Comparison of ENCODE assay signal across 8 mouse cellular contexts in the genomic region with DNA sequence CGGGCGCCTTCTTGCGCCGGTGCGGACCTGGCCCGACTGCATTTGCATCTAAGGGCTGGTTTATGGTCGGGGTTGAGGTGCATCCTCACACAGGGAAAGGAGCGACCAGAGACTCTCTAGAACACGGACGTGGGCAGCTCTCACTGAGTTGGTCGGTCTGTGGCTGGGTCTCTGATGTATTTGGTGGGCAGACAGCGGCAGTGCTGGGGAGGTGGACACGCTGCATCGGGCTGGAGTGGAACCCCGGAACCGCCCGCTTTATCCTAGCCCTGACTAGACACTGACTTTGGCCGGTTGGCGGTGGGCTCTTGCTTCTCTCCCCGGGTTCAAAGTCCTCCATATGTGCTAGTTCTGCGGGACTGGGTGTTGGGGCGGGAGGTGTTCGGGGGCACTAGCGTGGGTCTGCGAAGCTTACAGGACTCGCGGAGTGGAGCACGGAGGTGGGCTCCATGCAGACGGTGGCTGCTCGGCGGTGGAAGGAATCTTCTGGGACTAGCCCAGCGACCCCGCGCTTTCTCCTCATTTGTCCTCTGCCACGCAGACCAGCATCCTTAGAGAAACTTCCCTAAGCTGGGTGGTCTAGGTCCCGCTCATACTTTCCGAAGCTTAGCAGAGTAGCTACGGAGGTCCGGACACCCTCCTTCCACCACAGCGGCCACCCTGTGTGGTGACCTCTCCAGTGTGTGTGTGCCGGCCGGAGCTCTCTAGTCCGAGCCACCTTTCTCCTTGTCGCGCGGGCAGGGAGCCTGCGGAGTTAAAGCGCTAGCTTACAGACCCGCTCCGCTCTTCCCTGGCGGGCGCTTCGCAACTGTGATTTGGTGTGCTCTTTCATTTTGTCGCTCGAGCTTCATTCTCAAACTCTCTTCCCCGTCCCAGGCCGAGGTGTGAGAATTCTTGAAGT. TPM values are rescaled to one million over a fixed set of nuclear protein-coding genes. Genes with fewer than 3 reads are reported as not detected.
DNase-seq lines count a peak whose midpoint lies in the region; ATAC-seq and TF ChIP-seq lines count a peak whose summit lies in the region.

No protein-coding gene starts in this region.

- H3K4me2 ChIP-seq in kidney, embryonic 15.5 days, result peak overlapping the region; percentile 94
- H3K4me2 ChIP-seq in lung, postnatal 0 days (replicated peaks; ENCODE audit: low read depth, low read length), result peak overlapping the region; percentile 87
- peak overlapping the region; percentile 96 for H3K4me2 ChIP-seq in neural tube, embryonic 15.5 days

- no peak for TF ChIP-seq EP300 in lung, postnatal 0 days (IDR thresholded peaks at IDR 0.05)

- no peaks in the 10 kb centered on the region for H3K36me3 ChIP-seq in kidney, embryonic 15.5 days
- H3K36me3 ChIP-seq in lung, postnatal 0 days (ENCODE audit: insufficient read depth, low read length), result no peaks in the 10 kb centered on the region
- no peaks in the 10 kb centered on the region for H3K36me3 ChIP-seq in neural tube, embryonic 15.5 days

- peak; percentile 64 for ATAC-seq in kidney, embryonic 15.5 days (replicated peaks; ENCODE audit: low FRiP score)
- ATAC-seq in lung, postnatal 0 days, result peak; percentile 30
- ATAC-seq in neural tube, embryonic 15.5 days (ENCODE audit: low FRiP score), result peak; percentile 47

- H3K27ac ChIP-seq in kidney, embryonic 15.5 days, result no peak overlapping the region
- H3K27ac ChIP-seq in lung, postnatal 0 days (ENCODE audit: low read length), result peak overlapping the region; percentile 51
- H3K27ac ChIP-seq in neural tube, embryonic 15.5 days (replicated peaks), result peak overlapping the region; percentile 54

- peak; percentile 4 to 10 for DNase-seq in left cerebral cortex, adult 18-20 months (ENCODE audit: low spot score in 2 of 2)
- DNase-seq in left cerebral cortex, adult 8-10 months (ENCODE audit: low spot score in 2 of 2), result no peak
- peak; percentile 66 for DNase-seq in brain, embryonic 14.5 days (ENCODE audit: low read depth)
- DNase-seq in heart, adult 9 months (ENCODE audit: low spot score in 2 of 2), result peak; percentile 2 to 4
- peak; percentile 50 for DNase-seq in lung, postnatal 0 days (ENCODE audit: low spot score)
- peak; percentile 4 for DNase-seq in urinary bladder, postnatal 25 days (ENCODE audit: low spot score)

- peak overlapping the region; percentile 62 for H3K4me3 ChIP-seq in kidney, embryonic 15.5 days (replicated peaks)
- H3K4me3 ChIP-seq in lung, postnatal 0 days (ENCODE audit: low read depth, low read length), result peak overlapping the region; percentile 65
- H3K4me3 ChIP-seq in neural tube, embryonic 15.5 days (replicated peaks), result peak overlapping the region; percentile 68

- peaks cover 25% of the 10 kb centered on the region for H3K4me1 ChIP-seq in kidney, embryonic 15.5 days
- H3K4me1 ChIP-seq in lung, postnatal 0 days (ENCODE audit: insufficient read depth, low read depth, low read length), result no peaks in the 10 kb centered on the region
- H3K4me1 ChIP-seq in neural tube, embryonic 15.5 days, result peaks cover 26% of the 10 kb centered on the region

- peak overlapping the region; percentile 55 for H3K9ac ChIP-seq in kidney, embryonic 15.5 days
- peak overlapping the region; percentile 44 for H3K9ac ChIP-seq in lung, postnatal 0 days (replicated peaks; ENCODE audit: low read depth)
- H3K9ac ChIP-seq in neural tube, embryonic 15.5 days (replicated peaks), result peak overlapping the region; percentile 64

- TF ChIP-seq CTCF in brain, embryonic 14.5 days (IDR thresholded peaks at IDR 0.05; ENCODE audit: borderline replicate concordance, extremely low read depth, insufficient read depth, insufficient read length), result no peak
- no peak for TF ChIP-seq CTCF in lung, postnatal 0 days (IDR thresholded peaks at IDR 0.05)

- peaks cover 25% of the 10 kb centered on the region for H3K27me3 ChIP-seq in kidney, embryonic 15.5 days
- H3K27me3 ChIP-seq in lung, postnatal 0 days (replicated peaks; ENCODE audit: insufficient read depth, low read length), result no peaks in the 10 kb centered on the region
- H3K27me3 ChIP-seq in neural tube, embryonic 15.5 days (replicated peaks), result no peaks in the 10 kb centered on the region

- no peak for TF ChIP-seq POLR2A in brain, embryonic 14.5 days (IDR thresholded peaks at IDR 0.05; ENCODE audit: borderline replicate concordance, extremely low read depth, insufficient read depth, insufficient read length, poor library complexity, severe bottlenecking)

- WGBS in kidney, embryonic 15.5 days, result under 1% methylated on average over 57 of the region's 57 CpGs
- WGBS in lung, postnatal 0 days, result 2% methylated on average over 57 of the region's 57 CpGs
- under 1% methylated on average over 57 of the region's 57 CpGs for WGBS in neural tube, embryonic 15.5 days

- no peaks in the 10 kb centered on the region for H3K9me3 ChIP-seq in kidney, embryonic 15.5 days (replicated peaks)
- H3K9me3 ChIP-seq in lung, postnatal 0 days (ENCODE audit: low read length), result no peaks in the 10 kb centered on the region
- no peaks in the 10 kb centered on the region for H3K9me3 ChIP-seq in neural tube, embryonic 15.5 days (replicated peaks)

RNA-seq across cellular contexts. Expression of gene Ndnf, which starts 1.0 kb away (rescaled TPM):
- 10 to 100 TPM in 1 of 2 experiments, 1 to 10 TPM in 1; 10.0 to 14.0 TPM for total RNA-seq in left cerebral cortex, adult 18-20 months (2021)
- 10 to 100 TPM; 10.0 to 14.9 (median 11.2) TPM for total RNA-seq in left cerebral cortex, adult 8-10 months (2022)
- polyA plus RNA-seq in brain, embryonic 14.5 days (2012; rRNA removed), result 5.2 and 12.3 TPM in 2 replicates
- 6.7 and 9.1 TPM in 2 replicates for polyA plus RNA-seq in kidney, embryonic 15.5 days (2015; fragmentation: Nextera tagmentation; extraction: Ambion mirVana)
- 33.7 and 61.1 TPM in 2 replicates for polyA plus RNA-seq in lung, postnatal 0 days (2015; fragmentation: Nextera tagmentation; extraction: Ambion mirVana)
- polyA plus RNA-seq in neural tube, embryonic 15.5 days (2015; fragmentation: Nextera tagmentation; extraction: Ambion mirVana), result 10.4 and 11.2 TPM in 2 replicates

Comparison
In these comparisons a context has a peak if more than half of its experiments do, and no peak if none do; other contexts are left out.
1. DNase-seq: peak in left cerebral cortex, adult 18-20 months (2 of 2), brain, embryonic 14.5 days (single experiment), heart, adult 9 months (2 of 2), lung, postnatal 0 days (single experiment) and urinary bladder, postnatal 25 days (single experiment); none in left cerebral cortex, adult 8-10 months (0 of 2).
2. Peak in every context shown above with its lines, with median percentiles within 50 percentile points of each other: ATAC-seq, H3K4me2 ChIP-seq, H3K4me3 ChIP-seq and H3K9ac ChIP-seq.